Mouse (Mus musculus) T-helper 1 cell (primary cell): ENCODE measurements around the gene Ssh1.

ENCODE experiments used
- in situ Hi-C: fragments of 300-600 bp; cut with MboI, MseI; formaldehyde crosslinking; loops from one replicate; pipeline ENCODE4 v1.15.1; 2025; ENCODE audit warnings: high pct_unique_total_duplicates

The Ssh1 gene

DNA sequence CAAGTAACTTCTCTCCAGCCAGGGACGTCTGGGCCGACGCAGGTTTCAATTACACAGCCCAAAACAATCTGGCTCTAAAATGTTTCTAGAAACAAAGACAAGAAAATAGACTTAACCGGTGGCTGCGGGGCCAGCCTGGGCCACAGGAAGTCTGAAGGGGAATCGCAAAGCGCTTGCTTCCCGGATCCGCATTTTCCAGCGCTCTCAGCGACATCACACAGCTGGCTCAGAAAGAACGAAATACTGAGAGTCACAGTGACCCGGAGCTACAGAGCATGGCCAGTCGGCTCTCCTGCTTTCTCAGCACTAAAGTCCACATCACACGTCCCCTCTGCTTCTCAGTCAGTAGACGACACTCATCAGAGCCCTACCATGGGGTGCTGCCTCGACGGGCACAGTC, 102.8 kb downstream of the Ssh1 start:
- in situ Hi-C loops = no loop called here

DNA sequence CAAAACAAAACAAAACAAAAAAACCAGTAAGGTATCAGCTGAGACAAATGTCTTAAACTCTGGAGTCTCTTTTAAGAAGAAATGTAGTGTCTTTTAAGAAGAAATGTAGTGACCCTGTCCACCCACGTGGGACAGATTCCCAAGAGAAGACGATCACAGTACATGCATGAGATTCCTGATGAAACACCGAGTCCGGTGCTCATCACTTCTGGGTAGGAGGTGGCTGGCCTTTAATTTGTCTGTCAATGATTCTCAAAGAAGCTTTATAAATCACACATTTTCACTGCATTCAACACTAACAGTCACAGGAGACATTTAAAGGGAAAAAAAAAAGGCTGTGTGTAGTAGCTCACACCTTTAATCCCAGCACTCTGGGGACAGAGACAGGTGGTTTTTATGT, 103.8 kb downstream of the Ssh1 start:
- in situ Hi-C loops = no loop called here

DNA sequence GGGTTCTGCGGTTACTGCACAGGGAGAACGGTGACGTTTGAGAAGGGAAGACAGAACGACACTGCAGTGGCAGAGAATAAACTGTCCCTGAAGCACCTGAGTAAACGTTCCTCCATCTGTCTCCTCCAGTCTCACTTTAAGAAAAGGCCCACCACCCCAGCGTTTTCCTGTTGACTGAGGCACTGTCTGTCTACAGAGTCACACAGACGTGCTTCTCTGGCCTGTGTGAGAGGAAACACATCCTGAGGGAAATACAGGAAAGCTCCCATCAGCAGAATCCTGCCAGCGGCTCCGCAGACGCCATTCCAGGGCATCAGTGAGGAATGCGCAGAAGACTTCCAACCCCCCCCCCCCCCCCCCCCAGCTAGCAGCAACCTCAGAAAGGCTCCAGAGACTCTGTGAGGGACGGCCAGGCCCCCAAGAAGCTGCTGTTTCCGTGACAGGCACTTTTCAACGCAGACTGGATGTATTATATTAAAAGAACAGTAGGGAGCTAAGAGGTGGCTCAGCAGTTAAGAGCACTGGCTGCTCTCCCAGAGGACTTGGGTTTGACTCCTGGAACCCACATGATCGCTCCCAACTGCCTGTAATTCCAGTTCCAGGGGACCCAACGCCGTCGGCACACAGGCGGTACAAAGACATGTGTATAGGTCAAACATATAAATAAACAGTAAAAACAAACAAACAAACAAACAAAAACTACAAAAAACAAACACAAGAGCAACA, 104.3 kb downstream of the Ssh1 start:
- in situ Hi-C loops = no loop called here

DNA sequence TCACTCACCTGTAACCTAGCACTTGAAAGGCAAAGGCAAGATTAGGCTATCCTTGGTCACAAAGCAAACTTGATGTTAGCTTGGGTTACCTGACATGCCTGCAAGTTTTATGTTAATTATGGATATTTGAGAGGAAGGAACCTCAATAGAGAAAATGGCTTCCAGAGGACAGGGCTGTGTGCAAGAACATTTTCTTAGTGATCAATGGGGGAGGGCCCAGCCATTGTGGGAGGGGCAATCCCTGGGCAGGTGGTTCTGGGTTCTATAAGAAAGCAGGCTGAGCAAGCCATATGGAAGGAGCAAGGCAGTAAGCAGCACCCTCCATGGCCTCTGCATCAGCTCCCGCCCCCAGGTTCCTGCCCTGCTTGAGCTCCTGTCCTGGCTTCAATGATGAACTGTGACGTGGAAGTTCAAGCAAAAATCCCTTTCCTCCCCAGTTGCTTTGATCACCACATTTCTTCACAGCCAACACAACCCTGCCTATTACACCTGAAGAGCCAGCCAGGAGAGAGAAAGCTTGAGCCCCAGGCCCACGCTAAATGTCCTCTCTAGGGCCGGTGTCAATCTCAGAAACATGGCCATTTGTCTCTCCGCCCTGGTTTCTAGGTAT, 105.4 kb downstream of the Ssh1 start:
- in situ Hi-C loops = no loop called here

DNA sequence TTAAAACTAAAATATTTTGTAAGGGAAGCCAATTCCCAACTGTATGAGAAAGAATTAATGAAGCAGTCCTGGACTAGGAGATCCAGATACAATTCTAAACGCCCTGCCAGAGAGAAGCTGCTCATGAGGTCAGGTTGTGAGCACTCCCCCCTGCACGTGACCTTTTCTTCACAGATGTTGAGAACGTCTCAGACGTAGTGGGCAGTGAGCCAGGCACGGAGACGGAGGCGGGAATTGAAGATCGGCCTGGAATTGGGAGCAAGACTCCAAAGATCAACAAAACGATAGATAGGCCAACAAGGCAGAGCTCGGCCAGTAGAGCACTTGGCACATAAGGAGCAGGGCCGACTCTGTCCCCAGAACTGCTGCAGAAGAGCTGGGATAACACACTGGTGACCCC, 106.6 kb downstream of the Ssh1 start:
- in situ Hi-C loops = no loop called here
